Mouse (Mus musculus): ENCODE data around the gene Mpig6b. TPM values are rescaled to one million over a fixed set of nuclear protein-coding genes. Genes with fewer than 3 reads are reported as not detected.

The Mpig6b gene
- polyA plus RNA-seq, 1 experiment from 2014 or later: not detected

GRCm38 (mm10) chr17:35031880-35032279 lies 34.1 kb downstream of the Mpig6b start:
- no peak overlapping the region for H3K9ac ChIP-seq (replicated peaks; ENCODE audit: low read depth, low read length)
- H3K27me3 ChIP-seq (replicated peaks; ENCODE audit: control insufficient read depth, insufficient read depth, low read length): no peaks in the 10 kb centered on the region
- H3K4me2 ChIP-seq (ENCODE audit: low read length): no peak overlapping the region
- H3K36me3 ChIP-seq (ENCODE audit: control insufficient read depth, insufficient read depth): no peaks in the 10 kb centered on the region
- H3K4me1 ChIP-seq (replicated peaks; ENCODE audit: control insufficient read depth, insufficient read depth, low read length): peaks cover 12% of the 10 kb centered on the region
- ATAC-seq: no peak
- no peaks in the 10 kb centered on the region for H3K9me3 ChIP-seq (ENCODE audit: control insufficient read depth, low read length)
- H3K4me3 ChIP-seq (replicated peaks; ENCODE audit: low read length): no peak overlapping the region
- WGBS: 89% methylated on average over 7 of the region's 7 CpGs
- no peak overlapping the region for H3K27ac ChIP-seq (ENCODE audit: low read length)

- Histone ChIP-seq H3K9me3 (ENCODE audit: control insufficient read depth, low read length) (no peaks in the 10 kb centered on the region), H3K36me3 (ENCODE audit: control insufficient read depth, insufficient read depth) (no peaks in the 10 kb centered on the region), H3K27me3 (replicated peaks; ENCODE audit: control insufficient read depth, insufficient read depth, low read length) (no peaks in the 10 kb centered on the region), H3K9ac (replicated peaks; ENCODE audit: low read depth, low read length) (no peak overlapping the region), H3K4me2 (ENCODE audit: low read length) (no peak overlapping the region), H3K27ac (ENCODE audit: low read length) (no peak overlapping the region), H3K4me1 (replicated peaks; ENCODE audit: control insufficient read depth, insufficient read depth, low read length) (peaks cover 16% of the 10 kb centered on the region), H3K4me3 (replicated peaks; ENCODE audit: low read length) (no peak overlapping the region)
- ATAC-seq: no peak
- 89% methylated on average over 11 of the region's 11 CpGs for WGBS
These were observed 34.7 kb downstream of the Mpig6b start for GRCm38 (mm10) chr17:35031272-35031671.

- peaks cover 19% of the 10 kb centered on the region for H3K4me1 ChIP-seq (replicated peaks; ENCODE audit: control insufficient read depth, insufficient read depth, low read length)
- H3K27me3 ChIP-seq (replicated peaks; ENCODE audit: control insufficient read depth, insufficient read depth, low read length): no peaks in the 10 kb centered on the region
- H3K4me2 ChIP-seq (ENCODE audit: low read length): no peak overlapping the region
- no peaks in the 10 kb centered on the region for H3K36me3 ChIP-seq (ENCODE audit: control insufficient read depth, insufficient read depth)
- H3K4me3 ChIP-seq (replicated peaks; ENCODE audit: low read length): no peak overlapping the region
- no peak overlapping the region for H3K27ac ChIP-seq (ENCODE audit: low read length)
- H3K9ac ChIP-seq (replicated peaks; ENCODE audit: low read depth, low read length): no peak overlapping the region
- no peak for ATAC-seq
- no peaks in the 10 kb centered on the region for H3K9me3 ChIP-seq (ENCODE audit: control insufficient read depth, low read length)
- WGBS: 35% methylated on average over 19 of the region's 19 CpGs
These were observed 36.1 kb downstream of the Mpig6b start for GRCm38 (mm10) chr17:35029691-35030532.

GRCm38 (mm10) chr17:35028315-35028714 lies 37.7 kb downstream of the Mpig6b start:
- H3K4me2 ChIP-seq (ENCODE audit: low read length): no peak overlapping the region
- 86% methylated on average over 2 of the region's 2 CpGs for WGBS
- no peaks in the 10 kb centered on the region for H3K9me3 ChIP-seq (ENCODE audit: control insufficient read depth, low read length)
- no peak for ATAC-seq
- H3K27ac ChIP-seq (ENCODE audit: low read length): no peak overlapping the region
- H3K4me3 ChIP-seq (replicated peaks; ENCODE audit: low read length): no peak overlapping the region
- peaks cover 19% of the 10 kb centered on the region for H3K4me1 ChIP-seq (replicated peaks; ENCODE audit: control insufficient read depth, insufficient read depth, low read length)
- H3K36me3 ChIP-seq (ENCODE audit: control insufficient read depth, insufficient read depth): no peaks in the 10 kb centered on the region
- H3K27me3 ChIP-seq (replicated peaks; ENCODE audit: control insufficient read depth, insufficient read depth, low read length): no peaks in the 10 kb centered on the region
- H3K9ac ChIP-seq (replicated peaks; ENCODE audit: low read depth, low read length): no peak overlapping the region

- Histone ChIP-seq H3K27me3 (replicated peaks; ENCODE audit: control insufficient read depth, insufficient read depth, low read length) (no peaks in the 10 kb centered on the region), H3K27ac (ENCODE audit: low read length) (peak within 1 kb of the TSS; percentile 73), H3K9ac (replicated peaks; ENCODE audit: low read depth, low read length) (peak within 1 kb of the TSS; percentile 48), H3K4me3 (replicated peaks; ENCODE audit: low read length) (no peak within 1 kb of the TSS), H3K4me2 (ENCODE audit: low read length) (peak within 1 kb of the TSS; percentile 15), H3K4me1 (replicated peaks; ENCODE audit: control insufficient read depth, insufficient read depth, low read length) (peaks cover 19% of the 10 kb centered on the region), H3K9me3 (ENCODE audit: control insufficient read depth, low read length) (no peaks in the 10 kb centered on the region), H3K36me3 (ENCODE audit: control insufficient read depth, insufficient read depth) (no peaks in the 10 kb centered on the region)
- 22% methylated on average over 13 of the region's 13 CpGs for WGBS
- ATAC-seq: peak; percentile 84
These were observed 38.5 kb downstream of the Mpig6b start, which contains the start of gene Sapcd1 for GRCm38 (mm10) chr17:35027277-35028068. Gene Sapcd1, minus strand, starts transcription at chr17:35028016.

- H3K9ac ChIP-seq (replicated peaks; ENCODE audit: low read depth, low read length): no peak overlapping the region
- H3K27me3 ChIP-seq (replicated peaks; ENCODE audit: control insufficient read depth, insufficient read depth, low read length): no peaks in the 10 kb centered on the region
- WGBS: 84% methylated on average over 5 of the region's 5 CpGs
- H3K4me1 ChIP-seq (replicated peaks; ENCODE audit: control insufficient read depth, insufficient read depth, low read length): peaks cover 25% of the 10 kb centered on the region
- no peak overlapping the region for H3K27ac ChIP-seq (ENCODE audit: low read length)
- H3K36me3 ChIP-seq (ENCODE audit: control insufficient read depth, insufficient read depth): no peaks in the 10 kb centered on the region
- no peaks in the 10 kb centered on the region for H3K9me3 ChIP-seq (ENCODE audit: control insufficient read depth, low read length)
- no peak overlapping the region for H3K4me3 ChIP-seq (replicated peaks; ENCODE audit: low read length)
- H3K4me2 ChIP-seq (ENCODE audit: low read length): no peak overlapping the region
- no peak for ATAC-seq
These were observed 39.8 kb downstream of the Mpig6b start for GRCm38 (mm10) chr17:35026206-35026605.

GRCm38 (mm10) chr17:35024691-35025488 lies 41.1 kb downstream of the Mpig6b start:
- Histone ChIP-seq H3K4me3 (replicated peaks; ENCODE audit: low read length) (no peak overlapping the region), H3K36me3 (ENCODE audit: control insufficient read depth, insufficient read depth) (no peaks in the 10 kb centered on the region), H3K4me2 (ENCODE audit: low read length) (no peak overlapping the region), H3K4me1 (replicated peaks; ENCODE audit: control insufficient read depth, insufficient read depth, low read length) (peaks cover 25% of the 10 kb centered on the region), H3K9ac (replicated peaks; ENCODE audit: low read depth, low read length) (no peak overlapping the region), H3K9me3 (ENCODE audit: control insufficient read depth, low read length) (no peaks in the 10 kb centered on the region), H3K27ac (ENCODE audit: low read length) (no peak overlapping the region), H3K27me3 (replicated peaks; ENCODE audit: control insufficient read depth, insufficient read depth, low read length) (no peaks in the 10 kb centered on the region)
- ATAC-seq: no peak
- WGBS: 79% methylated on average over 5 of the region's 10 CpGs

GRCm38 (mm10) chr17:35024261-35024660 lies 41.7 kb downstream of the Mpig6b start:
- no peaks in the 10 kb centered on the region for H3K9me3 ChIP-seq (ENCODE audit: control insufficient read depth, low read length)
- no peak overlapping the region for H3K4me2 ChIP-seq (ENCODE audit: low read length)
- no peaks in the 10 kb centered on the region for H3K36me3 ChIP-seq (ENCODE audit: control insufficient read depth, insufficient read depth)
- no peak for ATAC-seq
- no peak overlapping the region for H3K27ac ChIP-seq (ENCODE audit: low read length)
- no peak overlapping the region for H3K4me3 ChIP-seq (replicated peaks; ENCODE audit: low read length)
- H3K27me3 ChIP-seq (replicated peaks; ENCODE audit: control insufficient read depth, insufficient read depth, low read length): no peaks in the 10 kb centered on the region
- peaks cover 22% of the 10 kb centered on the region for H3K4me1 ChIP-seq (replicated peaks; ENCODE audit: control insufficient read depth, insufficient read depth, low read length)
- no peak overlapping the region for H3K9ac ChIP-seq (replicated peaks; ENCODE audit: low read depth, low read length)
- WGBS: 74% methylated on average over 13 of the region's 13 CpGs

- WGBS: 90% methylated on average over 4 of the region's 4 CpGs
- H3K4me2 ChIP-seq (ENCODE audit: low read length): no peak overlapping the region
- peaks cover 22% of the 10 kb centered on the region for H3K4me1 ChIP-seq (replicated peaks; ENCODE audit: control insufficient read depth, insufficient read depth, low read length)
- no peak for ATAC-seq
- H3K27me3 ChIP-seq (replicated peaks; ENCODE audit: control insufficient read depth, insufficient read depth, low read length): no peaks in the 10 kb centered on the region
- no peaks in the 10 kb centered on the region for H3K9me3 ChIP-seq (ENCODE audit: control insufficient read depth, low read length)
- no peak overlapping the region for H3K4me3 ChIP-seq (replicated peaks; ENCODE audit: low read length)
- H3K27ac ChIP-seq (ENCODE audit: low read length): no peak overlapping the region
- no peak overlapping the region for H3K9ac ChIP-seq (replicated peaks; ENCODE audit: low read depth, low read length)
- no peaks in the 10 kb centered on the region for H3K36me3 ChIP-seq (ENCODE audit: control insufficient read depth, insufficient read depth)
These were observed 42.2 kb downstream of the Mpig6b start for GRCm38 (mm10) chr17:35023756-35024155.

Measured in forebrain, embryonic 16.5 days (tissue).